In the genomic region with DNA sequence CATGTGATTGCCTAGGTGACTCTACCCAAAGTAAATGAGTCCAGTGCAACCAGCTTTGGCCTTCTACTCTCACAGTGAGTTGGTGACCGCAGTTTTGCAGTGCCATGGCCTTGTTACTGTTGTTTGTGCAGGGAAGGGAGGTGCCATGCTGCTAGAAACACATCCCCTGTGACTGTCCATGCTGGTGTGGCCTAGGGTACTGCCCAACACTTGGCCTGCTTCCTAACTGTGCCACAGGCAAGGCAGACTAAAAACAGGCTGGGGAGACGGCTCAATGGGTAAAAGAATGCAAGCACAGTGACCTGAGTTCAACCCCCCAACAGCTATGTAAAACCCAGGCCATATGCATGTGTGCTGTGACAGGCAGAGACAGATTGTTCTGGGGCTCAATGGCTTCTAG, we compare ENCODE assay signal across 19 mouse cellular contexts.
"Had no signal": no experiment of that assay in that cellular context is flagged by ENCODE, and none has a peak within 500 bp of the region (broad histone marks: within the 10 kb centered on the region; RNA-seq: fewer than 3 reads in every experiment).

No protein-coding gene starts in this region.

- DNase-seq: lung, adult 18-20 months; lung, embryonic 14.5 days; lung, postnatal 10 days; lung, postnatal 4 days; midbrain, embryonic 14.5 days; retina, postnatal 1 day; right cerebral cortex, adult 18-20 months; right cerebral cortex, postnatal 25 days; right cerebral cortex, postnatal 4 days; spleen, adult 18-20 months; thymus, adult 18-20 months; thymus, postnatal 25 days; thymus, postnatal 4 days had no signal

- H3K4me2 ChIP-seq: lung, embryonic 14.5 days; midbrain, embryonic 12.5 days; neural tube, embryonic 13.5 days; neural tube, embryonic 15.5 days had no signal

- H3K9ac ChIP-seq: lung, embryonic 14.5 days; midbrain, embryonic 12.5 days; neural tube, embryonic 13.5 days; neural tube, embryonic 15.5 days had no signal

- H3K4me3 ChIP-seq: midbrain, embryonic 10.5 days; midbrain, embryonic 12.5 days; myocyte; neural tube, embryonic 13.5 days; neural tube, embryonic 15.5 days had no signal

- H3K27ac ChIP-seq: midbrain, embryonic 10.5 days; midbrain, embryonic 12.5 days; neural tube, embryonic 13.5 days; neural tube, embryonic 15.5 days had no signal

- ATAC-seq: midbrain, embryonic 16.5 days had no signal

- H3K27me3 ChIP-seq: midbrain, embryonic 12.5 days; neural tube, embryonic 13.5 days; neural tube, embryonic 15.5 days had no signal

- H3K36me3 ChIP-seq: midbrain, embryonic 10.5 days; midbrain, embryonic 12.5 days; neural tube, embryonic 13.5 days; neural tube, embryonic 15.5 days had no signal

- H3K9me3 ChIP-seq: midbrain, embryonic 10.5 days; midbrain, embryonic 12.5 days; neural tube, embryonic 13.5 days; neural tube, embryonic 15.5 days had no signal
